Mouse (Mus musculus) testis, postnatal 10 days (tissue): ENCODE measurements around the gene Prim2.

Source experiments
- DNase-seq: peaks from one replicate; pipeline ENCODE4 v3.0.0; 2021; ENCODE audit warnings: low spot score

Gene Prim2

DNA sequence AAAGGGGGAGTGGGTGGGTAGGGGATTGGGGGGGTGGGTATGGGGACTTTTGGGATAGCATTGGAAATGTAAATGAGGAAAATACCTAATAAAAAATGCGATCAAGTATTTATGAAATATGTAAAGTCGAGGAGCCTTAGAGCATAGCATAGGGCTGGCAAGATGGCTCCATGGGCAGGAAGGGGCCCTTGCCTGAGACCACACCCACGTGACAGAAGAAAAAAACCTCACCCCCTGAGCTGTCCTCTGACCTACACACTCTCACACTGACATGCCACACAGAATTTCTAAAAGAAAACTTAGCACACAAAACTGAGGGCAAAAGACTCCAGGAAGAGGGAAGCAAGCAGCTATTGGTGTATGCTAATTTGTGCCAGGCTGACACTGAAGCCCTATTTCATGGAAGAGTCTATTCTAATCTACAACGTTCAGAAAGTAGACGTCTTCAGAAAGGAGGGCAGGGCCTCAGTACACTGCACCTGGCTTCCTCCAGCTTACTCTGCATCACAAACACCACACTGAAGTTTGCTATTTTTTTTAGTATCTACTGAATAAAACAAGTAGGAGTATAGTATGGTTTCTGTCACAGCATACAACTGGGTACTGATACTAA, 65.4 kb downstream of the Prim2 start:
- no peak for DNase-seq

DNA sequence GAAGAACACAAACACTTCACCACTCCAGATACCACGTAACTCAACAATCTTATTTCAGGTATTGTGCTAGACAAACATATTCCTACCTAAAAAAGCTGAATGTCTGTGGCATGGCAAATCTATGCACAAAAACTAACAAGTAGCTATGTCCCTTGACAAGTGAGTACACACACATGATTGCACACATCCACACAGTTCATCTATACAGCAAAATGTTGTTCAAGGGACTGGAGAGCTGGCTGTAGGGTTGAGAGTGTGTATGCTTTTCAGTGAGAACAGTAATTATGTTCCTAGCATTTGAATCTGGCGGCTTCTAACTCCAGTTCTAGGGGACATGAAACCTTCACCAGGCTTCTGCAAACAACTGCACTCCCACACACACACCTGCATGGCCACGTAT, 69.9 kb downstream of the Prim2 start:
- no peak for DNase-seq

DNA sequence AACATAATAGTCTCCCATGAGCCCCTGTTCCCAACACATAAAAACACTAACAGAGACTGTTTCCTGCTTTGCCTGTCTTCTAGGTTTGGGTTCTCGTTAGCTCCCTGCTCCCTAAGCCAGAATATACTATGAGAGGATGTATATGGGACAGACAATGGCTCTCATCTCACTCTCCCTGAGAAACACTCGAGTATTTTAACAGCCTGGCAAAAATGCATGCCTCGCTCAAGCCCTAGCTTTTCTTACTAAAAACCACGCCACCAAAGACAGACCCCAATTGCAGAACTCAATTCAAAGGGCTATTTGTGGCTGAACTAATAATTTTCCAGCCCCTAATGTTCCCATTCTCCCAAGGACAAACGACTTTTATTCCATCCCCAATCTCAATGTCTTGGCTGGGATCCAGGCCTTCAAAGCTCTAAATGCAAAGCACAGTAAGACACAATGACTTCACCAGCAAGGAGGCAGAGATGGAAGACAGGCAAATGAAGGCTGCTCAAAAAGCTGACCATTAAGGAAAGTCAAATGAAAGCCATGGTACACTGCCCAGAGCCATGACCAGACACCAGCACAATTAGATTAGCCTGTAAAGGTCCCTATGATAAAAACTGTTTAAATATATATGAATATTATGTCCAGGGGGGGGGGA, 70.5 kb downstream of the Prim2 start:
- no peak for DNase-seq

DNA sequence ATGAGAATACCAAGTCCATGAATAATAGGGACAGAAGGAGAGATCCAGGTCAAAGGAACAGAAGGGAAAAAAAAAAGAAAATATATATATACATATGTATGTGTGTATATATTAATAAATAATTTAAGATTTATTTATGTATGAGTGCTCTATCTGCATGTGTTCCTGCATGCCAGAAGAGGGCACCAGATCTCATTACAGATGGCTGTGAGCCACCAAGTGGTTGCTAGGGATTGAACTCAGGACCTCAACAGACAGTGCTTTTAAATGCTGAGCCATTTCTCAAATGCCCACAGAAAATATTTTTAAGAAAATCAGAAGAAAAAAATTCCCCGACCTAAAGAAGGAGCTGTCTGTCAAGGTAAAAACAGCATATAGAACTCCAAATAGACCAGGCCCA, 72.6 kb downstream of the Prim2 start:
- no peak for DNase-seq

DNA sequence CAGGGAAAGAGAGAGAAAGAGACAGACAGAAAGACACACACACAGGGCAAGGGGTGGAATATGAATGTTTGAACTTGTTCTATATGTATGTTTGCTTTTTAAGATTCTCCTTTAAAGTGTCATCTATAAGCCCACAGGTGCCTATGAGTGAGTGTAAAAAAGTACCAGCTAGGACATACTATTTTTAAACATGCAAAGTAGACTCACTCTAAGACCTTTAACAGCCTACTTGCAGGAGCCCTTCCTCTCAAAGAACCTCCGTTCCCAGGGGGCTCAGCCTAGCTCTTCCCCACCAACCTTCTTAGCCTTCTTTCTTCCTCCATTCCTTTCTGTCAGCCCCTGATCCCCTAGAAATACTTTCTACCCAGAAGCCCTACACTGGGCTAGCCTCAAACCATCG, 73.7 kb downstream of the Prim2 start:
- DNase-seq: no peak

DNA sequence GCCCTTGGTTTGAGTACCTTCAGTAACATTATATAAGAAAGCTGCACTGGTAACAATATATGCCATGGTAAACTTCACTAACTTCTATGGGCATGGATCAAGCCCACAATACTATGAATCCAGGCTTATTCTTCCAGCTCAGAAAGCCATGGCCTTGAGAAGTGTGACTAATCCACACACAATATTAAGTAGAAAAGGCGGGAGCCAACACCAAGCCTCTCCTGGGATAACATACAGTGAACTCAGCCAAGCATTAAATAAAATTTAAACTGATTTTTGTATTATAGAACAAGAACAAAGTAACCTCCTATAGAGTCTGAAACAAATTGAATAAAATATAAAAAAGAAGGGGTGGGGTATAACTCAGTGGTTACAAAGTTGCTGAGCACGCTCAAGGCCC, 74.6 kb downstream of the Prim2 start:
- no peak for DNase-seq

DNA sequence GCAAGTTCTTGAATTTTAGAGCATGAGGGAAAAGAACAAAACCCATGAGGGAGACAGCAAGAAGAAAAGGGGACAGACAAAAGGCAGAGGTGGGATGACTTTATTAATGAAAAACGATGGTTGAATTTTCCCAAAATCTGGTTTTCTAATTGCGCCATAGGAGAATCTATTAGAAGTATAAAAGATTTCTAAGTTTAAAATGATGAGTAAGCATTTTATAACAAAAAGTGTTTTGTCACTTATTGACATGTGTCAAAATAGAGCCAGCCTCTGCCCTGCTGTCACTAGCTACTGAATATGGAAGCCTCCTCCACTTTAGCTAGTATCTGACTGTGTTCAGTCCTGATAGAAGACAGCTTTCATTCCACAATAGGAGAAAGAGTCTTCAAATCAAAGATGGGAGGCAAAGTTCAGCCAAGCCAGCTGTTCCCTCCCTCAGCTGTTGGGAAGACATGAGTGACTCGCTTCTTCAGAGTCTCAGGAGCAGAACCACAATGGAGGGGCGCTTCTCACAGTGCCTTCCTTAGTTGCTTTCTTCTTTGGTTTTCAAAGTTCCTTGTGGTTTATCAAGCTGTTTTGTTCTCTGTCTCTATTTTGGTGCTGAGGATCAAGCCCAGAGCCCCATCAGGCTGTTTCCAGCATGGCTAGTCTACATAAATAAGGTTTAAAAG, 75.7 kb downstream of the Prim2 start:
- DNase-seq: no peak

DNA sequence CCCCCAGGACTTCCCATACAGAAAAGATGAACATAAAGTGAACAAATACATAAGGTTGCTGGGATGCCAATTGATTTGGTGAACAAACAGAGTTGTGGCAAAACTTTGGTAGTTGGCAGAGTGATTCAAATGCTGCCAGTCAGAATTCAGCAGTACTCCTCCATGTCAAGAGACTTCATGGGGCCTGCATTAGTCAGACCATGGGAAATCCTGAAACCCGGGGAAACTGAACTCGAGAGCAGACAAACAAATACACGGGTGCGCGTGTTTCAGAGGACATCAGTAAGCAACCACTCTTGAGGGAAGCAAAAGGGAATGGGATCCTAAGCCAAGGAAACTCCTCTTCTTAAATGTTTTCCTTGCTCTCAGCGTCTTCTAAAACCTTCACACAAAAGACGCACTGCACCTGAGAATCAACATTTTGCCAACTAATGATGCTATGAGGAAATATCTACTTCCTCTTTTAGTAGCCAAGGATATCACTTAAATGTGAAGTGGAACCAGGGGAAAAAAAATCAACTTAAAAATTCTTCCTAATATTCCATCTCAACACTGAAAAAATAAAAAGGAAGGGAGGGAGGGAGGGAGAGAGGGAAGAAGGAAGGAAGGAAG, 77.5 kb downstream of the Prim2 start:
- DNase-seq: no peak

DNA sequence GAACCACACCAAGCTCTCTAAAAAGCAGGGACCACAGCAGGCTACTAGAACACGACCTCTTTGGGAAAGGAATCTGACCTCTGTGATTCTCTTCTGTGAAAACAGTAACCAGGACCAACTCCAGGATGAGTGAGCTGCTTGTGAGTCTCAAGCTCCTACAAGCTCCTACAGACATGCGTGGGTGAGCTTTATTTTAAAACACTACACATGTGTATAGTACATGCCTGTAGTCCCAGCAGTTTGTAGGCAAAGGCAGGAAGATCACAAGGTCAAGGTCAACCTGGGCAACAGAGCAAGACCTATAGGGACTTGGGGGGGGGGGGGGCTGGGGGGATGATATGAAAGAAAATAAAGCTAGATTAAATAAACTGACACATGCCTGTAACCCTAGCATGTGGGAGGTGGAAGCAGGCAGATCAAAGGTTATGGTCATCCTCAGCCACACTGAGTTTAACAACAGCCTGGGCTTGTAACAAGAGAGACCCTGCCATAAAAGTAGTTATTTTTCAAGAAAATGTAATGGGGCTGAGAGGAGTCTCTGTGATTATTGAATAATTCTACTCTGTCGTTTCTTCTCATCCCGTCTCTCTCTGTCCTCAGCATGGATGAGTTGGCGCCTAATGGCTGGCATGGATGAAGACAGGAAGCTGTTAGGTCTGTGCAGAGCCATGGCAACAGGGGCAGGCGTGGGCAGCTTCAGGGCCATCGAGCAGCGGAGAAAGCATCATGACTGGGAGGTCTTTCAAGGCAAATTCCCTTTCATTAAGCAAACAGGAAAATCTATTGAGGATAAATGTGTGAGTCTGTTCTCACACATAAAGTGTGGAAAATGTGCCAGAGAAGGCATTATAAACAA, 78.8 kb downstream of the Prim2 start:
- no peak for DNase-seq

DNA sequence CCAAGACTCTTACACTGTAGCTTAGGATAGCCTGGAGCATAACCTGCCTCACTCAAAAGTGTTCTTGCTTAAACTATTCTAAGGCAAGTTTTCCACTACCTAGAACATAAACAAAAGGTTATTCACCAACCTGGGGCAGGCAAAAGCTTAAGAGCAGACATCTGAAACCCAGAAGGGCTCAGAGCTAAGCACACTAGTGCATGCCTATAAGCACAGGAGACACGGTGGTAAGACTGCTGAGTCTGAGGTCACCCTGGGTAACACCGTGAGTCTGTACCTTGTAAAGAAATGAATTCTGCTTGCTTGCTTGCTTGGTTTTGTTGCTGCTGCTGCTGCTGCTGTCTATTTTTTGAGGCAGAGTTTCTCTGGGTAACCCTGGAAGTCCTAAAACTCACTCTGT, 80.1 kb downstream of the Prim2 start:
- DNase-seq: no peak

DNA sequence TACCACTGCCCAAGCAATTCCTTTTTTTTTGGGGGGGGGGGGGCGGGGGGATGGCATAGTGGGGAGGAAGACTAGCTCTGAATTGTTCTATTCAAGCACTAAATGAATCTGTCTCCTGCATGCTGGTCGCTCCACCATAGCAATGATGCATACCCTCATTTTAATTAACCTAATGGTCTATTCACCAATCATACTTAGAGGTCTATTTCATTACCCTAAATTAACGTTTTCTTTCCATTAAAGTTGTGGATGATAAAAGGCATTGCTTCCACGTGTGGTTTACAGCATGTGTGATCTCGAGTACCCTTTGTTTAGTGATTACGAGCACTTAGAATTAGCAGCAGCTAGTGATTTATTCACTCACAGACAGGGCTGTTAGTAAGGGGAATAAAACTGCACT, 81.0 kb downstream of the Prim2 start:
- DNase-seq: no peak

DNA sequence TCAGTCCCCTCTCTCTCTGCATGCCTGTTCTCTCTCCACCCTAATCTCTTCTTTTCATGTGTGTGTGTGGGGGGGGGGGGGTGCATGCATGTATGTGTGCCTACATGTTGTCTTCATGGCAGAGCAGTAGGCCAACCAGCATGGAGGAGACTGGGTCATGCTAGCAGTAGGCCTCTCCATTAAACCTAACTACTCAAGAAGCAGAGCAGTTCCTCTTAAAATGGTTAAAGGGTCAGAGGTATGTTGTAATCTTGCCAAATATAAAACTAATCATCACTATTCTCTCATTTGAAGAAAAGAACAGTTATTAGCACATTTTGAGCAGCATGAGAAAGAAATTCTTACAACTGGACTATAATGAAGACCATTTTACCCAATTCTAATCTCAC, 85.0 kb downstream of the Prim2 start:
- no peak for DNase-seq

DNA sequence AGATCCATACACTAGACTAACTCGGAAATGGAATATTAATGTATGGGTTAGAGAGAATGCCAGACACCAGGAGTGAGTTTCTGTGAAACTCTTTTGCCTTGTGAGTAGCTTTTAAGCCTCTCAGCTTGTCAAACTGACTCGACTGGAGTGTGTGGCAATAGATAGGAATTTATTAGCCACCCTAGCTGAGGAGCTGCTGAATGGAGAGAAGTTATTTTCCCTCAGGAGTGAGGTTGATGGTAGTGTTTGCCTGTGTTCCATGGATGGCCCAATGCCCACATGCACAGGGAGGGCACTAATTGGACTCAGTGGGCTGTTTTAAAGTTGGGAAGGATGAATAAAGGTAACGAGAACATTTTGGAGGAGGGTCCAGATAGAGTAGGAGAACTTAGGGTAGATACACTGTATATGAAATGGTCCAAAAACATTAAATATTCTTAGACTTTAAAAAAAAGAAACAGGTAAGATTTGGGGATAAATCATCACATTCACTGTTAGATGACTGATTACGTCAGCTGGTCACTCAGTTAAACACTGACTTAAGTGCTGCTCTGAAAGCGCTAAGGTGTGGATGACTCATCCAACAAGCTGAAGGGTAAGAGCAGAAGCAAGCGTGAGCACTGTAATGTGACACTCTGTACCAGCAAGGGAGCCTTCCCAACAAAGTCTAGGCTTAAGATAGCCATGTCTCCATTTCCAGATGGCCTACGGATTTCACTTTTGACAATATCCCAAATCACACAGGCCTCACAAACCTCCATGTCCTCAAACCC, 85.6 kb downstream of the Prim2 start:
- no peak for DNase-seq

DNA sequence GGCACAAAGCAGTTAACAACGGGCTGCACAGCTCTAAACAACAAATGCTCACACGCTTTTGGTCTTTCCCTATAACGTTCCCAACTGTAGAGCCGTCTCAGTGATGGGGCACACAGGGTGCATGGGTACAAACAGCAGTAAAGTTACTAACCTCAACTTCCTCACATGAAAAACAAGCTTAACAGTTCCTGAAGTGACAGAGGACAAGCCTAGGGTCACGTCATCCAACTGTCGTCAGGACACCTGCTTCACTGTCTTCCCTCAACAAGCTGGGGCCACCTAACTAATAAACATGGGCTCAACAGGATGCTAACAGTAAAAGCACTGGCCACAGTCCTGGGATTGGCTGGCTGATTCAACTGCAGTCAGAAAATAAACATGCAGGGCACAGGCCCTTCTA, 91.0 kb downstream of the Prim2 start:
- no peak for DNase-seq

DNA sequence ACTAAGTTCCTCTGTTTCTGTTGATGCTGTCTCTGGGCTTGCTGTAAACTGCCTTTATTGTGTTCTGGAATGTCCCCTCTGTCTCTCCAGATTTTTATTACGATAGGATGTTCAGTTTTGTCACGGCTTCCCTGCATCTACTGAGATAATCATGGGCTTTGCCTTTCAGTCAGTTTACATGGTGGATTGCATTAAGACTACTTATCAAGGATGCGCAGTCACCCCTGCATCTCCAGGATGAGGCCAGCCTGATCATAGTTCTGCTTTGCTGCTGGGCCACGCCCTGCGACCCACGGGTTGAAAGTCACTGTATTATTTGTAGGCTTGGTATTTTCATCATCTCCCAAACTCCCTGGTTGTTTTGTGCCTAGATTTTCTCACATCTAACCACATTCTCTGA, 95.1 kb downstream of the Prim2 start:
- no peak for DNase-seq

DNA sequence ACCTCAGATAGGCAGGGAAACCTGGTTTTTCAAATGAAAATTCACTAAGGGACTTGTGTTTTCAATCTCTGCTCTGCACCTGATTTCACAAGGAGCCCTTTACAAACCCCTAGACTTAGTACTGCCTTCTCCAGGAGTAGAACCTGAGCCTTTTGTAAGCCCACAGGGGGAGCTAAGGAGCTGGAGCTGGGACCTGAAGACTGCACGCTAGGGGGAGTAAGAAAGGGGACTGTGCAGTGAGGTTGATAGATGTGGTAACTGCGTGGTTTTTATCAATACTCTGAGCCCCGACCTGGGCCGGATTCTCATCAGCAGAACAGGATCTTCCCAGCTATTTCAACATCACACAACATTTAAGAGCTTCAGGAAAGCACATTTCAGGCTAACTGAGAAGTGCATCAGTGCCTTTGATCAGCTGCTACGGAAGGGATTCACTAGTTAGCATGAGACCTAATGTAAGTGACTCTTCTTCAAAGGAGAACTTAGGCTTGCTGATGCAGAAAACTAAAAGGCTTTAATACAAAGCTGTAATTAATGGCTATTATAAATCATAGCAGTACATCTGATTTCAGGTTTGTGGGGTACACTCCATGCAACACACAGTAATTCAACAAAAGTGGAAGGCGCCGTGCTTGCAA, 103.7 kb downstream of the Prim2 start:
- no peak for DNase-seq

DNA sequence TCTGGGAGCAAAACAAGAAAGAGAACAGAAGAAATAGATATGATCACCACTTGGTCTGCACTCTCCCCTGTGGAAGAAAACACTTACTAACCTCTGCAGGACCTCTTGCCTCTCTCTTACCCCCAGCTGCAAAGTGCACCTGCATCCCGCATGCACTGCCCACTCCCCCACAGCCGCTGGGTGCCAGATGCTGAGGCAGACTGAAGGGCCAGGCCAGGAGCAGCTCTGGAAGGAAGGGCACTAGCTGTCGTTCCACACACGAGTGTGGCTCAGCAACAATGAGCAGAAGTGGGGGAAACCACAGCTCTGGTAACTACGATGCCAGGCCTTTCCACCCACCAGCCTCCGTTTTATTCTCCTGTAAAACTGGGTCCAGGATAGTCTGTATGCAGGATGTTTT, 105.6 kb downstream of the Prim2 start:
- DNase-seq: no peak

DNA sequence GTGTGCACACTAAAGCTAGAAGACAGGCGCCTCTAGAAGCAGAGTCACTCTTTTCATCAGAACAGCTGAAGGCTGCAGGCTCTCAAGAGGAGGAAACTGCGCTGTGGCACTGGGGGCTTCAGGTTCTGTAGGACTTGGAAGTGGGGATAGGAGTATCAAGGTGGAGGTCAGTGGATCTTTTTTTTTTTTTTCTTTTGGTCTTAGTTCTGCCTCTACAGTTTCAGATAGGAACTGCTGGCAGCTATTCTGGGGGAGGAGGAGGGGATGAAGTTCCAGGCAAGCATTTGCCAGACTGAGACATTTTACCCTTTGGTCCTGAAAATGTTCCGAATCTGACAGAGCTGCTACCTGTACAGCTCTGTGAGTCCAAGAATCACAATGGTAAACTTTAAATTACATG, 106.0 kb downstream of the Prim2 start:
- DNase-seq: no peak

DNA sequence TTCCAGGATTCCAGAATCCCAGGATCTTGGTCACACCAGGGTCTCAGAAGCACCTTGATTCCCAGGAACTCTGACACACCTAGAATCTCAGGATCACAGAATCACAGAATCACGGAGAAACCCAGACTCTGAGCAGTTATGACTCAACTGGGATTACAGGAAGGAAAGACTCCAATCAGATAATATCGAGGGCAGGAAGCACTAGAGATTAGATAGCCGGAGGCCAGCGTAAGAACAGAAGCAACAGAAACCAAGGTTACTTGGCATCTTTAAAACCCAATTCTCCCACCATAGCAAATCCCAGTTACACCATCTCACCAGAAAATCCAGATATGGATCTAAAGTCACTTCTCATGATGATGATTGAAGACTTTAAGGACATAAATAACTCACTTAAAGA, 113.0 kb downstream of the Prim2 start:
- DNase-seq: no peak

DNA sequence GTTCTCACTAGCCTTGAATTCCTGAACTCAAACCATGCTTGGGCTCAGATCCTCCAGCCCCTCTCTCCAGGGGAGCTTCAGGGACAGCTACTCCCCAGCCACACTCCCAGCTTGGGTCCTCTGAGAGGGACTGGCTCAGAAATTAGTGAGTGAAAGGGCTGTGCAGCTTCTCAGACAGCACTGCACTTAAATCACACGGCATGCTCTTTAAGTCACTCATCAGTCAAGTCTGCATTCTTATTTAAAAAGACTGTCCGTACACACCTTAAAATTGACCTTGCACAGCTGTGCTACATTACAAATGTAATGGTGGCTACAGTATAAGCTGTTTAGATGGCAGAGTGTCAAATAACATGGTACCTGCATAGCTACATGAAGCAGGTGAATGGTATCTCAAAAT, 114.0 kb downstream of the Prim2 start:
- DNase-seq: no peak

DNA sequence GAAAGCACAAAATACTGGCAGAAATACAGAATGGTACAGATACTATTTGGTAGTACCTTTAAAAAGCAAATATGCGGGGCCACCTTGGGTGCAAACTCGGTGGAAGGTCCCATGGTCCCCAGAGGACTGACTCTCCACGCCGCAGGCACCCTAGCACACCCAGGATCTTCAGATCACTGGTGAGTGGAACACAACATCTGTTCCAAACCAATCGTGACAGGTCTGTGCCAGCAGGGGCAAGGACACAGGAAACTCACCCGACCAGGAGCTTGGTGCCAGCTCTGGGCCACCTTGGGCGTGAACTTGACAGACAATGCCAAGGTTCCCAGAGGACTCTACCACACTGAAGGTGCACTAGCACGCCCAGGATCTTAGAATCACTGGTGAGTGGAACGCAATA, 118.2 kb downstream of the Prim2 start:
- no peak for DNase-seq
